Mouse (Mus musculus): ENCODE results near the gene Endod1.

GRCm38 (mm10) chr9:14397449-14397819 is 16.1 kb upstream of the Endod1 start:
- TF ChIP-seq CTCF (IDR thresholded peaks at IDR 0.05; ENCODE audit: extremely low read depth, insufficient read depth, insufficient read length, insufficient replicate concordance) (no peak), POLR2A (IDR thresholded peaks at IDR 0.05; ENCODE audit: low read depth, low read length) (no peak)
